Mouse (Mus musculus): Measurements from ENCODE around the gene Abcc12.

Gene Abcc12

GRCm38 (mm10) chr8:86512131-86512792 lies 68.2 kb downstream of the Abcc12 start:
- DNase-seq (ENCODE audit: low spot score), result no peak

DNA sequence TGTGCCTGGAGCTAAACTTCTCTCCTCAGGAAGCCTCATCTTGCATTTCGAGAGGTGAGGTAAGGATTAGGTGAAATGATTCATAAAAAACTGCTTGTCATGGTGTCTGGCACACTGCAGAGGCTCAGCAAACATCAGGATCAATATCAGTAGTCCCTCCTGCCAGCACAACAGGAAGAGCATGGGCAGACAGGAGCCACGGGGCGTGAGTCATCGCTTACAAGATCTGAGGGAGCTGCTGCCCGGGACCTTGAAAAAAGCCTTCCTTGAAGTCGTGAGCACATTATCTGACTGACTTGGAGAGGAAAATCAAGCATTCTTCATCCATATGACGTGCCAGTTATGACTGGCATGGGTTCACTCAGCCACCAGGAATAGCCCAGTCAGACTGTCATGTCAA lies 79.1 kb downstream of the Abcc12 start:
- DNase-seq (ENCODE audit: low spot score), result no peak

DNA sequence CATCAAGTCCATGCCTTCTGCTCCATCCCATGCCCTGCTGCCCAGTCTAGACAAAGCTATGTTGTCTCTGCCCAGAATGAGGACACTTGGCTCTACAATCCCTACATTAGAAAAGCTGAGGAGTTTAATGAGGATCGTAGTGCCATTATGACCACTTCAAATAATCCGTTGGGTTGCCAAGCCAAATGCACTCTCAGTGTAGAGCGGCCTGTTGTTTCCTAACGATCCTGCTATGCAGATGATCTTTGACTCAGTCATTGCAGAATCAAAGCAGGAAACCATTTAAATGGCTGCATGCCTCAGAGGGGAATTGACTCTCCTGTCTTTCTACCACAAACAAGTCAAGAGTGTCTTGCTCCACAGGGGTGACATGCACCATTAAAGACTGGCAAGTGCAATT lies 85.4 kb downstream of the Abcc12 start:
- no peak for DNase-seq (ENCODE audit: low spot score)

DNA sequence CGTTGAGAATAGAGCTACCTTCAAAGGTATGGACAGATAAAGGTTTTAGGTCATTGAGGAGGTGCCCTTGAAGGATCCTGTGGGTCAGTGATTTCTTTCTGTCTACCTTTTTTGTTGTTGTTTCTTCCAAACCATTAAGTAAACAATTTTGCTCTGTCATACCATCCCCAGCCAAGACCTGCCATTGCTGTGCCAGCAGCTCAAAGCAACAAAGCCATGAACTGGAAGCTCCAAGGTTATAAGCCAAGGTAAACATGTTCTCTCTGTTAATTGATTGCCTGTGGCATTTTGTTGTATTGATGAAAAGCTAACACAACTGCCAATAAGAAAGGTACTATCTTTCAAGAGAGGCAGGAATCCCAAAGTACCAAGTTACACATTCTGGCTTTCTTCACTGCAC lies 86.6 kb downstream of the Abcc12 start:
- DNase-seq (ENCODE audit: low spot score), result no peak

- no peak for DNase-seq (ENCODE audit: low spot score)
Measured at GRCm38 (mm10) chr8:86485411-86485810, 95.1 kb downstream of the Abcc12 start.

DNA sequence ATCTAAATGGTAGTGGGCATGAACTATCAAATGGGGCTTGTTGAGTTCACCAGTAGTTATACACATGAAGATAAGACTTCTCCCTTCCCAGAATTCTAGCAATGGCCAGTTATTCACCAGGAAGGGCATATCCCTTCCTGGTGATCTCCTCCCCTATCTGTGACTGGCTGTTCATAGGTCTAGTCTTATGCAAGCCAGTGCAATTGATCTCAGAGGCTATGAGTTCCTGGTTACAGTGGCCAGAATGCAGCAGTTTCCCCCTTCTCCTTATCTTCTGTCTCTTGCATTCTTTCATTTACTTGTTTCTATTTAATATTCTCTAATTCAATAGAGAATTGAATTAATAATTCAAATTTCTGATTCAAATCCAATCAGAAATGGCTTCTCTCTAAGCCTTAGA lies 96.2 kb downstream of the Abcc12 start:
- DNase-seq (ENCODE audit: low spot score), result no peak

GRCm38 (mm10) chr8:86482116-86482515 lies 98.4 kb downstream of the Abcc12 start:
- no peak for DNase-seq (ENCODE audit: low spot score)

- DNase-seq (ENCODE audit: low spot score), result peak; percentile 22
Measured at GRCm38 (mm10) chr8:86475711-86476438, 104.6 kb downstream of the Abcc12 start.

DNA sequence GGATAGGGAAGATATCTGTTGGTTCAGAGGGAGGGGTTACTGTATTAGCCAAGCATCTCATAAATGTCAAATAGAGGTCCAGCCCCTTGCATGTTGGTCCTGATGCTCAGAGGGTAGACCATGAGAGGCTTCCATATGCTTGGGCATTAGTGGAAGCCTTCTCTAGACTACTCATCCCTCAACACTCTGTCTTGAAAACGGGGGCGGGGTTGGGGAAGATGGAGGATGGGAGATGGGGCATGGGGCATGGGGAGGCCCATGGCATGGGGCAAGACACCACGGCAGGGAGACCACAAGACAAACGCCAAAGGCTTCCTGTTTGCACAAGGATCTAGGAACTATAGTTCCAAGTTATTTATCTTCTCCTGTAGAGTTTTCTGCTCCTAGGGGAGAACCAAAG lies 106.0 kb downstream of the Abcc12 start:
- DNase-seq (ENCODE audit: low spot score), result no peak

- DNase-seq (ENCODE audit: low spot score), result no peak
Measured at GRCm38 (mm10) chr8:86473121-86473520, 107.4 kb downstream of the Abcc12 start.

DNA sequence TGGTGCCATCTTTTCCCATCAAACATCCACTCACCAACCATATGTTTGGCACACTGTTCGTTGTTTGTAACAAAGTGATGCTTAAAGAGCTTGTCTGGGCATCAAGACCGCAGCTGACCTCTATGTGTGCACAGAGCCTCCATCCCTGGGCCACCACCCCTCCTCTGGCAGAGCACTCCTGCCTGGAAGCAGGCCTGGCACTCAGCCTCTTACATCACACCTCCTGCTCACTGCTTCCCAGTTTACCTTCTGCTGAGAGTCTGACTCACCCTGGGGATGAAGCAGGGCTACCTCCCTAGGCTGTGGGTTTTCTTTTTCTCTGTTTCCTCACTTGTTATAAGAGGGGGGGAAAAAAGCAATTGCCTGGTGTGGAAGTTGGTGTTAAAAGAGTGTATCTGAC lies 109.8 kb downstream of the Abcc12 start:
- no peak for DNase-seq (ENCODE audit: low spot score)

DNA sequence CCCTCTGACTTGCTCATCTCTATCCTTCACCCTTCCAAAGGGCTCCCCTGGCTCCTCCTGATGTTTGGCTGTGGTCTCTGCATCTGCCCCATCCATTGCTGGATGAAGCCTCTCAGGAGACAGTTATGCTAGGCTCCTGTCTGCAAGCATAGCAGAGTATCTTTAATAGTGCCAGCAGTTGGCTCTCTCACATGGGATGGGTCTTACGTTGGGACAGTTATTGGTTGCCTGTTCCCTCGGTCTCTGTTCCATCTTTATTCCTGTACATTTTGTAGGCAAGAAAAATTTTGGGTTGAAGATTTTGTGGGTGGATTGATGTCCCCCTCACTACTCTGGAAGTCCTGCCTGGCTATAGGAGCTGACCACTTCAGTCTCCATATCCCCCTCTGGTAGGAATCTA lies 117.3 kb downstream of the Abcc12 start:
- DNase-seq (ENCODE audit: low spot score), result no peak

DNA sequence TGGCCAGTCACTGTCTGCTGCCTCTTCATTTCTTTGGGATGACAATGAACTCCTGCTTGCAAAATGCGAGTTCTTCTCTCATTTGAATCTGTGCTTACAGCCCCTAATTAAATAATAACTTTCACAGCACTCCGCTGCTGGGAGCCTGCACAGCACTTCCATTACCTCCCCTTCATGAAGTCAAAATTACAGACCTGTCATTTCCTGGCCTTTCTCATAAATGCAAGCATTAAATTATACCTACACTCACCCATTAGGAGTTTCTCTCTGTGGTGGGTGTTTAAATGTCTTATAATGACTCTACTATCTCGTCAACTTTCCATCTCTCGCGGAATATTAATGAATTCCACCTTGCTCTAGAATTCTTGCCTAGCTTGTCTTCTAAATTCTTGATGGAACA lies 120.1 kb downstream of the Abcc12 start:
- DNase-seq (ENCODE audit: low spot score), result no peak

- no peak for DNase-seq (ENCODE audit: low spot score)
Measured at GRCm38 (mm10) chr8:86453697-86454480, 126.6 kb downstream of the Abcc12 start.

DNA sequence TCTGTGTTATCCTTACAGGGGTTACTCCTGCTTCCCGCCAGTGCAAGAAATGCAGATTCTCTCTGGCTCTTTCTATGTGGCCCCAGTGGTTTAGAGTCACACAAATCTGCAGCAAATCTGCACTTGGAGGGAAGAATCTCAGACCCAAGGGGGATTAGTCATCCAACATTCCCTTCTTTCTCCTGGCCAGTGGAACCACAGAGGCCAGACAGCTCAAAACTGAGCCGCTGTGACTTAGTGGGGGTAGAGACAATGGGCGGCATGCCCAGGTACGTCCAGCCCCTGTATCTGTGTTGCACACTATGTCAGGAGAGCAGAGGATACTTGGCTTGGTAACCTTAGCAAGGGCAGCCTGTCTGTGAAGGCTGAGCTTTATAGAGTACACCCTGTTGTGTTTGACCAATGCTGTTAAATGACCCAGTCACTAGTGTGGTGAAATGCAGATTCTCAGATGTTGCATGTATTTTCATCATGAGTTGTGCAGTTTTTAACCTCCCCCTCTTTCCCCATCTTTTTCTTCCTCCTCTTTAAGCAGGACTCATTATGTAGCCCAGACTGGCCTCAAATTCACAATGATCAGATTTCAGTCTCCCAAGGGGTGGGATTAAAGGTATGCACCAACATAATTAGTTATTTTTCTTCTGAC lies 130.5 kb downstream of the Abcc12 start:
- DNase-seq (ENCODE audit: low spot score), result no peak

DNA sequence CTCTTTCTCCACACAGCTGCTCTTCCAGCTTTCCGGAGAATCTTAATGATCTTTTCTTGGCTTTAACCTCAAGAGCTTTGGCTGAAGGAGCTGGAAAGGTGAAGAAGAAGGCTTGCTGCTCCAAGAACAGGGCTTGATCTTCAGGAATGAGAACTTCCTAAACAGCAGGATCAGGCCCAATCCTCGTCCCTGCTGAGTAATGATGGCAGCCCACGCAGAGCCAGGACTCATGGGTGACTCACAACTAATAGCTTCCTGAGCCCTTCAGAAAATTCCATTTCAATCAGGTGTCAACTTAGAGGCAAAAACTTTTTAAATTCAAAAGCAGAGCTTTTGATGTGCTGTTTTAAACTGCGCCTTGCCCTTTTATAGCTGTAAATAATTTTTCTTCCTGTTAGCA lies 135.0 kb downstream of the Abcc12 start:
- DNase-seq (ENCODE audit: low spot score), result no peak

DNA sequence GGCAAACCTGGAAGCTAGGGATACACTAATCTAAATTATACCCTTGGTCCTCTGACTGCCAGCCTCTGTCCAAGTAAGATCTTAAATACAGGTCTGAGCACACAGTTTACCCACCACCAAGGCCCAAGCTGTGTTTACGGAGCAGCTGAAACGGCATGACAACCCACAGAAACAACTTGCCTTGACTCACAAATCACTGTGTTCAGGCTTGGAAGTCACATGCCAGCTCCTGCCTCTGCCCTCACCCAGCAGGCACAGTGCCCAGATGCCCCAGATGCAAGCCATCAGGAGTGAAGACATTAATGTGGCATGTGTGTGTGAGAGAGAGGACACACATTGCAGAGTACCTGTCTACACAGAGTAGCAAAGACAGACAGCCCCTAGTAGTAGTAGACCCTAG lies 136.7 kb downstream of the Abcc12 start:
- DNase-seq (ENCODE audit: low spot score), result no peak

DNA sequence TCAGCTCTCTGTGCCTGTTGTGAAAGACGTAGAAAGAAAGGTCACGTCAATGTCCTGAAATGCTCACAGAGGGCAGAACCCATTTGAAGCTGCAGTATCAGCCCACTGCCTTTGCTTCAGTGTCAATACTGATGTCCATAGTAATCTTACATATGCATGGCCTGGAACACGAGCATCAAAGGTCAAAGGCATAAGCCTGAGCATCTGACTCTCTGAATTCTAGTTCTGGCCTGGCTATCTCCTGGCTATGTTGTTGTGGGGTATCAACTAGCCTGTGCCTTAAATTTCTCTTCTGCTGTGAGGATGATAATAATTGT lies 141.5 kb downstream of the Abcc12 start:
- no peak for DNase-seq (ENCODE audit: low spot score)

- peak; percentile 47 for DNase-seq (ENCODE audit: low spot score)
Measured at GRCm38 (mm10) chr8:86438133-86438982, 142.1 kb downstream of the Abcc12 start.

GRCm38 (mm10) chr8:86437418-86437817 lies 143.1 kb downstream of the Abcc12 start:
- no peak for DNase-seq (ENCODE audit: low spot score)

Data from layer of hippocampus, adult 9-10 months (tissue).